Mouse (Mus musculus): ENCODE measurements around the gene Cryba2.

DNA sequence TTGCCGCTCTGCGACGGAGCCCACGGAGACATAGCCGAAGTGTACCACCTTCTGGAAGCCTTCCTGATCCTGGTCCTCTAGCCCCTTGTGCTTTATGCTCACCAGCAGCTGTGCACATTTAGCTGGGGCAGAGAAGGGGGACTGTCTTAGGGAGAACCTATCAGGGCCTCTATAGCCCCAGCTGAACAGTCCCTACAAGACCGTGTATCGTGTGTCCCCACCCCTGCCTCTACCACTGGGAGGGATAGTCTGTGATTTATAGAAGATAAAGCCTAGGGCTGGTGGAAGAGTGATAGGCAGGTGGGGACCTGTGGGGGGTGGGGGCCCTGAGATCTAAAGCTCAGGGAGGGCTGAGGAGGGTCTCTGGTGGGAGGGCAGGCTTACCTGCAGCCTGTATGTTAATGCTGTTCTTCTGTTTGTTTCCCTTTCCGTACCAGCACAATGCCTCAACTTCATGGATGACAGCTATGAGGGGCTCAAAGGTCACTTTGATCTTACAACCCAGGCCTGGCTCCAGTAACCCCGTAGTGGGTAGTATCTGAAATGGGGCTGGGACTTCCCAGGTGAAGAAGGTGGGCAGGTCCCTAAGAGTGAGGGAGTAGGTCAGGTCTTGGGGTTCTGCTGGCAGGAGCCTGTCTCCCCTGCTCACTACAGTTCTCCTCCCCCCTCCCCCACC lies 34.8 kb upstream of the Cryba2 start:
- TF ChIP-seq USF2 (conservative IDR thresholded peaks at IDR 0.05; ENCODE audit: low read depth, low read length), result no peak
- no peak for TF ChIP-seq CHD2 (IDR thresholded peaks at IDR 0.05; ENCODE audit: low read length)
- TF ChIP-seq CTCF (conservative IDR thresholded peaks at IDR 0.05 in 1 of 2, IDR thresholded peaks at IDR 0.05 in 1 of 2; ENCODE audit: low read depth in 2 of 2, low read length in 2 of 2), result no peak
- no peak for TF ChIP-seq ZC3H11A (IDR thresholded peaks at IDR 0.05; ENCODE audit: low read depth, low read length)
- TF ChIP-seq JUN (IDR thresholded peaks at IDR 0.05; ENCODE audit: insufficient read depth, low read depth, low read length), result no peak
- TF ChIP-seq EP300 (IDR thresholded peaks at IDR 0.05; ENCODE audit: low read length), result no peak
- TF ChIP-seq MXI1 (IDR thresholded peaks at IDR 0.05; ENCODE audit: low read depth, low read length), result no peak
